ENCODE assay signal across 9 mouse cellular contexts in genomic region chr2:179681386-179681785, GRCm38 (mm10).
DNase-seq lines count a peak whose midpoint lies in the region; ATAC-seq lines count a peak whose summit lies in the region.
"Had no signal": no experiment of that assay in that cellular context is flagged by ENCODE, and none has a peak within 500 bp of the region (broad histone marks: within the 10 kb centered on the region; RNA-seq: fewer than 3 reads in every experiment).

No protein-coding gene starts in this region.

- H3K9ac ChIP-seq in neural tube, embryonic 15.5 days (replicated peaks) = no peak overlapping the region
- H3K9ac ChIP-seq: lung, embryonic 15.5 days had no signal

- no peak overlapping the region for H3K4me2 ChIP-seq in neural tube, embryonic 15.5 days
- H3K4me2 ChIP-seq: lung, embryonic 15.5 days had no signal

- peaks cover 10% of the 10 kb centered on the region for H3K4me1 ChIP-seq in neural tube, embryonic 15.5 days

- H3K27me3 ChIP-seq in neural tube, embryonic 15.5 days (replicated peaks) = 0 out of 2 replicates have a peak, but pooled peaks cover 2% of the 10 kb centered on the region
- H3K27me3 ChIP-seq: lung, embryonic 15.5 days had no signal

- H3K4me3 ChIP-seq in neural tube, embryonic 15.5 days (replicated peaks) = no peak overlapping the region
- H3K4me3 ChIP-seq: lung, embryonic 15.5 days had no signal

- no peaks in the 10 kb centered on the region for H3K36me3 ChIP-seq in neural tube, embryonic 15.5 days
- H3K36me3 ChIP-seq: lung, embryonic 15.5 days had no signal

- no peak overlapping the region for H3K27ac ChIP-seq in neural tube, embryonic 15.5 days (replicated peaks)
- H3K27ac ChIP-seq: lung, embryonic 15.5 days had no signal

- 82% methylated on average over 1 of the region's 1 CpGs for WGBS in neural tube, embryonic 15.5 days

- no peak for ATAC-seq in neural tube, embryonic 15.5 days (ENCODE audit: low FRiP score)
- no peak for ATAC-seq in erythroblast, adult 5-6 weeks (replicated peaks; ENCODE audit: low FRiP score, poor library complexity, severe bottlenecking)

- H3K9me3 ChIP-seq in neural tube, embryonic 15.5 days (replicated peaks) = no peaks in the 10 kb centered on the region
- H3K9me3 ChIP-seq: lung, embryonic 15.5 days had no signal

- peak; percentile 19 for DNase-seq in gastrocnemius, postnatal 10 days
- no peak for DNase-seq in gastrocnemius, postnatal 14 days
- peak; percentile 50 for DNase-seq in neural tube, embryonic 10.5 days (ENCODE audit: extremely low spot score, low spot score)
- DNase-seq in cerebellum, postnatal 36 days = peak; percentile 44 to 54
- peak; percentile 51 for DNase-seq in lung, postnatal 14 days
- DNase-seq in gastrocnemius, postnatal 4 days (ENCODE audit: low spot score in 2 of 2) = no peak

- intact Hi-C loops in gastrocnemius, postnatal 14 days (cut with DNase I; ENCODE audit: low total_unique reads) = loop anchor here (2.0 kb wide), 1 partner anchor 191 kb away; no protein-coding TSS in a partner anchor

Comparison
In these comparisons a context has a peak if more than half of its experiments do, and no peak if none do; other contexts are left out.
1. DNase-seq: peak in gastrocnemius, postnatal 10 days (single experiment), neural tube, embryonic 10.5 days (single experiment), cerebellum, postnatal 36 days (2 of 2) and lung, postnatal 14 days (single experiment); none in gastrocnemius, postnatal 14 days (single experiment) and gastrocnemius, postnatal 4 days (0 of 2).